Mouse (Mus musculus) forebrain, embryonic 12.5 days (tissue): ENCODE data around the gene Slc9a3r1. TPM values are rescaled to one million over a fixed set of nuclear protein-coding genes. Genes with fewer than 3 reads are reported as not detected.
A peak's percentile ranks its signal among the peaks of the same experiment; 100 is the strongest.

Experiments used
- ATAC-seq: fragments of 200-750 bp; cut with Nextera tagmentation; 2 replicates; pipeline ENCODE4 v1.8.0; 2017; ENCODE audit warnings: moderate TSS enrichment; ENCODE audit not compliant: low FRiP score
- H3K27ac ChIP-seq: fragments of 300-500 bp; sonication (generic); 2 replicates; pipeline ENCODE4 v1.5.1; 2016; ENCODE audit warnings: mild to moderate bottlenecking
- H3K27me3 ChIP-seq: fragments of 300-500 bp; sonication (generic); 2 replicates; pipeline ENCODE4 v1.6.1; 2016; ENCODE audit warnings: mild to moderate bottlenecking
- H3K36me3 ChIP-seq: fragments of 300-500 bp; sonication (generic); replicated peaks from 2 replicates; pipeline ENCODE4 v1.6.1; 2016; ENCODE audit warnings: mild to moderate bottlenecking
- H3K4me1 ChIP-seq: fragments of 300-500 bp; sonication (generic); 2 replicates; pipeline ENCODE4 v1.6.1; 2016
- H3K4me2 ChIP-seq: fragments of 300-500 bp; sonication (generic); 2 replicates; pipeline ENCODE4 v1.6.1; 2016; ENCODE audit warnings: mild to moderate bottlenecking, moderate library complexity
- H3K4me3 ChIP-seq: fragments of 300-500 bp; sonication (generic); replicated peaks from 2 replicates; pipeline ENCODE4 v1.5.1; 2016; ENCODE audit warnings: mild to moderate bottlenecking
- H3K9ac ChIP-seq: fragments of 300-500 bp; sonication (generic); 2 replicates; pipeline ENCODE4 v1.6.1; 2016; ENCODE audit warnings: mild to moderate bottlenecking
- H3K9me3 ChIP-seq: fragments of 300-500 bp; sonication (generic); 2 replicates; pipeline ENCODE4 v1.6.1; 2016
- WGBS: fragments of 180-500 bp; shearing (Covaris S2); methylation state at CpG from one replicate; pipeline ENCODE4 v1.1.7; 2016; 5-methylcytosine and 5-hydroxymethylcytosine counted together
- polyA plus RNA-seq: library from polyadenylated mRNA; unstranded; fragments of >200 nt; fragmentation: Nextera tagmentation; extraction: Ambion mirVana; gene quantifications from 2 replicates; pipeline ENCODE4 v1.2.1, GENCODE M21; 2016

Gene Slc9a3r1
- polyA plus RNA-seq, 1 experiment from 2014 or later, result 31.3 TPM

DNA sequence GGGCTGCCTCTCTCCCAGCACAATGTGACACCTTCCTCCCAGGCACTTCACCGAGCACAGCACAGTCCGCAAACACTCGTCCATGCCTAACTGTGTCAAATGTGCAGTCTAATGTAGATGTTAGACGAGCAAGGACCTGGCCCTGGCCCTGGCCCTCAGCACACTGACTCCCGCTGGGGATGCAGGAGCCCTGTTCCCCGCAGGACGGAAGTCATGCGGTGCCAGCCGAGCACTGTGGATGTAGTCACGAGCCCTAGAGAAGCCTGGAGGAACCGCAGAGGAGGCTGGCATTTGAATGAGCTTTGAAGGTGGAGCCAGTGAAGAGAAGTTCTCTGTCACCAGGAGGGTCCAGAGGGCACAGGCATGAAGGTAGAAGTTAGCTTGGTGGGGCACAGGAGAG lies 60.3 kb downstream of the Slc9a3r1 start:
- Histone ChIP-seq H3K4me3 (no peak overlapping the region), H3K4me1 (peaks cover 54% of the 10 kb centered on the region), H3K9ac (no peak overlapping the region), H3K27me3 (0 out of 2 replicates have a peak, but pooled peaks cover 4% of the 10 kb centered on the region), H3K4me2 (no peak overlapping the region), H3K9me3 (no peaks in the 10 kb centered on the region), H3K27ac (no peak overlapping the region), H3K36me3 (no peaks in the 10 kb centered on the region)
- no peak for ATAC-seq
- 76% methylated on average over 11 of the region's 11 CpGs for WGBS

DNA sequence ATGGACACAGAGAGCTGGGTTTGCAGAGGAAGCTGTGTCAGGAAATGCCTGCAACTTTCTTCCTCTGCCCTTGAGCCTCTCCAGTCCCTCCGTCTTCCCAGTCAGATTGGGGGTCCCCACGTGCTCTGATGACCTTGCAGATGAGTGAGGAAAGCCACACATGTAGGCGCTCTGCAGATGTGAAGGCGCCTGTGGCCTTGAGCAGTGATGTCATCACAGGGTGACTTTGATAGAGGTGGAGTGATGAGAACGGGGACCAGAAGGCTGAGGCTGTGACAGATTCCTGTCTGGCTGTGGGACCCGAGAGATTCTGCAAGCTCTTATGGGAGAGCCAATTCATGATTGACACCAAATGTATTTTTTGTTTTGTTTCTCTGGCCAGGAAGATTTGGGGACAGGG lies 60.7 kb downstream of the Slc9a3r1 start:
- no peak overlapping the region for H3K4me3 ChIP-seq
- no peaks in the 10 kb centered on the region for H3K9me3 ChIP-seq
- no peak overlapping the region for H3K9ac ChIP-seq
- no peak overlapping the region for H3K4me2 ChIP-seq
- H3K36me3 ChIP-seq, result no peaks in the 10 kb centered on the region
- no peak for ATAC-seq
- H3K27me3 ChIP-seq, result peaks cover 4% of the 10 kb centered on the region; the same call in 1 of the 2 replicates
- WGBS, result 83% methylated on average over 6 of the region's 6 CpGs
- no peak overlapping the region for H3K27ac ChIP-seq
- peaks cover 59% of the 10 kb centered on the region for H3K4me1 ChIP-seq

DNA sequence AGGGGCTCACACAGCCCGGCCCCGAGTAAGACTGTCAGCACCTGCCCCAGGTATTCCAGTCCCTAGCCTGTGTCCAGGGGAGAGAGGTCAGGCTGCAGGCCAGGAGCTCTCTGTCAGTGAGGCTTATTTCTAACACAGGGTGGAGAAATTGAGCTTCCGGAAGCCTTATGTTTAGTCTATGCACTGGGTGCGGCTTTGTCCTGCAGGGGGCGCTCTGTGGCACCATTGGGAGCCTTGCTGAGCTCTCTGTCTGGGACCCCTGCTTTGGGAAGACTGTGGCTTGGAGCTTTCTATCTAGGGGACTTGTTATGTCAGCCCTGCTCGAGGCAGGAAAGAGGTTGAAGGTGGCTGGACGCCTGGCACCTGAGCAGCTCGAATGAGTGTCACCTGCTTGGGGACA lies 61.7 kb downstream of the Slc9a3r1 start:
- no peak for ATAC-seq
- 0 out of 2 replicates have a peak overlapping the region, but pooled peaks have one; percentile 21 for H3K27ac ChIP-seq
- H3K4me1 ChIP-seq, result peaks cover 68% of the 10 kb centered on the region

DNA sequence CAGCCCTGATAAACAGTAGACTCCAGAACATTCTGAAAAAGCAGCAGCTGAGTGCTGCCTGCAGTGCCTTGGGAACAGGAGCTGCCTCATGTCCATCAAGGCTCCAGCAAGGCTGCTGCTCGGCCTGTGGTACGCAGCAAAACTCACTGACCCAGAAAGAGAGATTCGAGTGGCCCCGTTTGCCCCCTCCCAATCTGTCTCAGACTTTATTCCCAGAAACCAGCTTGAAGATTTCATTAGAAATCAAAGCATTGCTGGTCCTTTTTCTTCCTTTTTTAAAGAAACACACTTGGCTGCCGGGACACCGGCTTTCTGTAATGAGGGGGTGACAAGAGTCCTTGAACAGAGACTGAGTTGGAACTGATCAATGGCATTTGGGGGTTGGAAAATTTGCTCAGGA lies 62.2 kb downstream of the Slc9a3r1 start:
- Histone ChIP-seq H3K4me3 (no peak overlapping the region), H3K27me3 (peaks cover 3% of the 10 kb centered on the region; the same call in 1 of the 2 replicates), H3K36me3 (no peaks in the 10 kb centered on the region), H3K4me2 (no peak overlapping the region), H3K9ac (no peak overlapping the region), H3K4me1 (peaks cover 68% of the 10 kb centered on the region), H3K27ac (peak overlapping the region; percentile 50; the same call in 1 of the 2 replicates), H3K9me3 (no peaks in the 10 kb centered on the region)
- ATAC-seq, result no peak
- WGBS, result 36% methylated on average over 6 of the region's 6 CpGs

More for the DNA sequence above, 61.7 kb downstream of the Slc9a3r1 start:
- Histone ChIP-seq H3K4me2 (no peak overlapping the region), H3K9me3 (no peaks in the 10 kb centered on the region), H3K27me3 (peaks cover 3% of the 10 kb centered on the region; the same call in 1 of the 2 replicates), H3K9ac (no peak overlapping the region), H3K4me3 (no peak overlapping the region), H3K36me3 (no peaks in the 10 kb centered on the region)
- whole genome bisulfite sequencing, result 44% methylated on average over 8 of the region's 8 CpGs

DNA sequence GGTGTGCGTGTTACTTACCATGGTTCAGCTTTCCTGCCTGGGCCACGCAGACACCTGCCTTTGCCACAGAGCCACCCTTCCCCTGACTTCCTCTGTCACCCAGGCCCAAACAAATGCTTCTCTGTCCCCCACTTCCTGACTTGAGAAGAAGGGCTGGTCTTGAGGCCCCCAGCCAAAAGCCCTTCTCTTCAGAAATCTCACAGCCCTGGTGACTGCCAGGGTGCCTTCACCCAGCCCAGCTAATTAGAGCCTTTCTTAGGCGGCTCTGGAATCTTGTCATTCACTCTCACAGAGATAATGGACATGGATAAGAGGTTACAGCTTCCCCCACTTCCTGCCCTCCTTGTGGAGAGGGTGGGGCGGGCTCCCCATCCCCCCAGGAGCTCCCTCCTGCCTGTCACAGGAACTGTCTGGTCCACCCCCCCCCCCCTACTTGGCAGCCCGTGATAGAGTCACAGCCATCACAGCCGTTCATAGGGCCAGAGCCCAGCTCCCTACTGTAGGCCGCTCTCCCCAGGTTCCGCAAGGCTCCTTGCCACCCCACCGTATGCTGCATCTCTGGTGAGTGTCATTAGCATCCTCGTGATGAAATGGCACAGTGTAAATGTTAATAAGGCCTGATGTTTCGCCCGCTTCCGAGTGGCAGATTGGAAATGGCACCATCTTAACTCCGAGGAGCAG lies 63.8 kb downstream of the Slc9a3r1 start:
- WGBS, result 26% methylated on average over 14 of the region's 14 CpGs
- Histone ChIP-seq H3K4me3 (no peak overlapping the region), H3K9ac (no peak overlapping the region), H3K36me3 (no peaks in the 10 kb centered on the region), H3K9me3 (no peaks in the 10 kb centered on the region), H3K4me2 (no peak overlapping the region), H3K4me1 (peaks cover 73% of the 10 kb centered on the region), H3K27ac (peak overlapping the region; percentile 74), H3K27me3 (peaks cover 3% of the 10 kb centered on the region; the same call in 1 of the 2 replicates)
- peak; percentile 51; the same call in 1 of the 2 replicates for ATAC-seq

DNA sequence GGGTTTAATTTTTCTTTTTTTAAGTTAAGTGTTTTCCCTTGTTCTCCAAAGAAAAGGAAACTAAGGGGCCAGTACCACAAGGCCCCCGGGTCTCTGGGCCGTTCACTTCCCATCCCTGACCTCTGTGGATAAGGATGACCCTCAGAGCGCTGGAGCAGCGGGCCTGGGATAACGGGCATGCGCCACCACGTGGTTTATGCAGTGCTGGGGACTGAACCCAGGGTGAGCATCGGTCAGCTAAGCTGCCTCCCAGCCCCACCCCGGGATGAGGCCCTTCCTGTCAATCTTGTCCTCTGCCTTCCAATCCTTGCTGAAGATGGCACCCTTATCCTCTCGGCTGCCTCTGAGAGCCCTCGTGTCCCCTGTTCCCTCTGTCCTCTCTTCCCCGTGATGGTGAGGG lies 64.5 kb downstream of the Slc9a3r1 start:
- H3K9ac ChIP-seq, result 0 out of 2 replicates have a peak overlapping the region, but pooled peaks have one; percentile 21

DNA sequence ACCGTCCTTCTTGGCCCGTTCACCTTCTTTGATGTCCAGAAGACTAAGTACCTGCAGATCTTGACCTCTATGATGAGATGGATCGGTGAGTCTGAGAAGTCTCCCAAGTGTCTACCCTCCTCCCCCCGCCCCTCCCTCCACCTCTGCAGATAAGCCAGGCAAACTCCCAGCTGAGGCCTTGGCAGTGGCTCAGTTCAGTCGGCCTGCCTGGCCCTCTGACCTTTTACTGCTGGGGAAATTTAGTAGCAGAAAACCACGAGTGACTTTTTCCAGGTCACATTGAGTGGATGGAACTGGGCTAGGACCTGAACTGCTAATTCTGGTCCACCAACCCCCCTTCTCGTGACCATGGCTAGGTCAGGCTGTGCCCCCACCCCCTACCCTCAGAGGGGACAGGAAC lies 65.3 kb downstream of the Slc9a3r1 start:
- H3K9me3 ChIP-seq, result no peaks in the 10 kb centered on the region
- WGBS, result 81% methylated on average over 7 of the region's 7 CpGs
- no peak overlapping the region for H3K4me2 ChIP-seq
- peaks cover 74% of the 10 kb centered on the region for H3K4me1 ChIP-seq
- H3K4me3 ChIP-seq, result no peak overlapping the region
- no peak overlapping the region for H3K9ac ChIP-seq
- peaks cover 3% of the 10 kb centered on the region for H3K27me3 ChIP-seq
- H3K27ac ChIP-seq, result no peak overlapping the region
- no peak for ATAC-seq
- H3K36me3 ChIP-seq, result no peaks in the 10 kb centered on the region

More for the DNA sequence above, 64.5 kb downstream of the Slc9a3r1 start:
- Histone ChIP-seq H3K4me2 (no peak overlapping the region), H3K4me1 (peaks cover 73% of the 10 kb centered on the region), H3K27me3 (peaks cover 3% of the 10 kb centered on the region; the same call in 1 of the 2 replicates), H3K27ac (peak overlapping the region; percentile 74), H3K36me3 (no peaks in the 10 kb centered on the region), H3K9me3 (no peaks in the 10 kb centered on the region), H3K4me3 (no peak overlapping the region)
- ATAC-seq, result no peak; the same call in 1 of the 2 replicates
- WGBS, result 22% methylated on average over 12 of the region's 12 CpGs

DNA sequence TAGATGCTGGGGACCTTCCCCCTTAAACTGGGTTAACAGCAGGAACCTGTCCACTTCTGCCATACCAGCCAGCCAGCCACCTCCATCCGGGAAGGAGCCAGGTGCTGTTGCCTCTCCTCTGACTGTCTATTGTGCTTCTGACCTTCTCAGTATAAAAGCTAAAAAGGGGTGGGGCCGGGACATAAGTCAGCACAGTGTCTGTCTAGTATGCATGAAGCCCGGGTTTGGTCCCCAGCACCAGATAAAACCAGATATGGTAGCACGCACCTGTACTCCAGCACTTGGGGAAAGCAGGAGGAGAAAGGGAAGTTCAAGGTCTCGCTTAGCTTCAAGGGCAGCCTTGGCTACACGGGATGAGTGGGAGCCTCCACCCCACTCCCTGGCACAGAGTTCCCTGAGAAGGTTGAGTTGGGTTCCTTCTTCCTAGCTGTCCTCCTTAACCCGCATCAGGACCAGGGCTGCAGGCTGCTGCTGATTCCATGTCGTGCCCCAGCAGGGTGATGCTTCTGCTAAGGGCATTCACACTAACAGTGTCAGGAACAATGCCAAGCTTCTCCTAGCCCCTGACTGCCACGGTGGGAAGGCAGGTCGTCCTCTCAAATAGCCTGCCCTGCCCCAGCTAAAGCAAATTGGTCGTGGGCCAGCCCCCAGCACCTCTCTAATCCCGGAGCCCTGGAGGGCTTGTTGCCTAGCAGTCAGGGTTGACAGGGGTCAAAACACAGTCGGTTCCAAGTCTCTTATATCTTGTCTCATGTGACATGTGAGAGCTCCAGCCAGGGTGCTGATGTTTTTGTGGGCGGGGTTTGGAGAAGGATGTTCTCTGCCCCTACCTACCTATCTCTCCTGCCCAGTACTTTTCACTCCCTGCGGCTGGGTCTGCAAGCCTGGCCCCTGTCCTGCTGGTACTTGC lies 66.1 kb downstream of the Slc9a3r1 start:
- no peaks in the 10 kb centered on the region for H3K9me3 ChIP-seq
- H3K27me3 ChIP-seq, result peaks cover 3% of the 10 kb centered on the region
- WGBS, result 50% methylated on average over 15 of the region's 15 CpGs
- no peak overlapping the region for H3K9ac ChIP-seq
- no peaks in the 10 kb centered on the region for H3K36me3 ChIP-seq
- H3K4me2 ChIP-seq, result no peak overlapping the region
- H3K27ac ChIP-seq, result no peak overlapping the region
- H3K4me1 ChIP-seq, result peaks cover 83% of the 10 kb centered on the region
- ATAC-seq, result no peak
- no peak overlapping the region for H3K4me3 ChIP-seq

Other genes starting within 250 kb of the Slc9a3r1 start
- gene Cd300lb, start 229.0 kb upstream of the Slc9a3r1 start, polyA plus RNA-seq, result not detected in 2 replicates
- not detected in 2 replicates for gene Cd300c, start 194.2 kb upstream of the Slc9a3r1 start, polyA plus RNA-seq
- 0.10 TPM in 1 of 2 replicates, not detected in the other for gene Cd300ld, start 173.4 kb upstream of the Slc9a3r1 start, polyA plus RNA-seq
- 0.47 and 0.96 TPM in 2 replicates for gene Cd300c2, start 161.5 kb upstream of the Slc9a3r1 start, polyA plus RNA-seq
- not detected in 2 replicates for gene Cd300ld2, start 147.1 kb upstream of the Slc9a3r1 start, polyA plus RNA-seq
- gene Cd300ld4, start 136.3 kb upstream of the Slc9a3r1 start, polyA plus RNA-seq, result not detected in 2 replicates
- gene Cd300ld5, start 125.6 kb upstream of the Slc9a3r1 start, polyA plus RNA-seq, result not detected in 2 replicates
- not detected in 2 replicates for gene Cd300ld3, start 114.9 kb upstream of the Slc9a3r1 start, polyA plus RNA-seq
- gene Cd300e, start 101.2 kb upstream of the Slc9a3r1 start, polyA plus RNA-seq, result not detected in 2 replicates
- 0.80 and 1.2 TPM in 2 replicates for gene Rab37, start 71.9 kb upstream of the Slc9a3r1 start, polyA plus RNA-seq
- gene Cd300lf, start 29.3 kb upstream of the Slc9a3r1 start, polyA plus RNA-seq, result 0.19 TPM in 1 of 2 replicates, not detected in the other
- gene Tmem104, start 24.1 kb downstream of the Slc9a3r1 start, polyA plus RNA-seq, result 7.9 and 8.4 TPM in 2 replicates
- gene Nat9, start 24.5 kb downstream of the Slc9a3r1 start, polyA plus RNA-seq, result 16.0 and 16.6 TPM in 2 replicates
- 0.08 TPM in 1 of 2 replicates, not detected in the other for gene Grin2c, start 103.9 kb downstream of the Slc9a3r1 start, polyA plus RNA-seq
- gene Fdxr, start 113.7 kb downstream of the Slc9a3r1 start, polyA plus RNA-seq, result 16.9 and 17.4 TPM in 2 replicates
- 0.26 and 0.37 TPM in 2 replicates for gene Fads6, start 134.3 kb downstream of the Slc9a3r1 start, polyA plus RNA-seq
- gene Otop2, start 143.8 kb downstream of the Slc9a3r1 start, polyA plus RNA-seq, result not detected in 2 replicates
- gene Ush1g, start 158.7 kb downstream of the Slc9a3r1 start, polyA plus RNA-seq, result not detected in 2 replicates
- gene Otop3, start 171.4 kb downstream of the Slc9a3r1 start, polyA plus RNA-seq, result not detected in 2 replicates
- gene Hid1, start 204.4 kb downstream of the Slc9a3r1 start, polyA plus RNA-seq, result 33.7 and 36.4 TPM in 2 replicates
- gene Cdr2l, start 218.6 kb downstream of the Slc9a3r1 start, polyA plus RNA-seq, result 28.3 and 29.6 TPM in 2 replicates
- gene Mrpl58, start 240.4 kb downstream of the Slc9a3r1 start, polyA plus RNA-seq, result 222 and 232 TPM in 2 replicates